Mouse (Mus musculus): ENCODE data around the gene Sh3bgrl2. TPM values are rescaled to one million over a fixed set of nuclear protein-coding genes. Genes with fewer than 3 reads are reported as not detected.

Gene Sh3bgrl2
- polyA plus RNA-seq, 1 experiment from 2014 or later: 10.5 TPM

DNA sequence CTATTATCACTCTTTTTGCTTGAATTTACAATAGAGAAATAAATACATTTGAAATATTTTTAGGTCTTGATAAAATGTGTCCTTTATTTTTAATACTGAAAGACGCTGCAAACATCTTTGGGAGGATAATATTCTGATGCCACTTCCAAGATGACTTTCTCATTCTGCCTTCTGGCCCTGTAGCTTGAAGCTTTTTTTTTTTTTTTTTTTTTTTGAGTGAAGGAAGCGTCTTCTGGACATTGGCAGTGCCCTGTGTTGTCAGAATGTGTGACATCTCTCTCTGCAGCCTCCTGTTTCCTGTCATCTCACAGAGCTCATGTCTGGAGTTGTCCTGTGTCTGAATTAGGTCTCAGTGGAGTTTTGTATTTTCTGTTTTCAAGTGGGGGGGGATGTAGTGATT, 55.0 kb downstream of the Sh3bgrl2 start:
- WGBS: 77% methylated on average over 2 of the region's 2 CpGs
- H3K27ac ChIP-seq (ENCODE audit: low read depth, low read length): no peak overlapping the region

GRCm38 (mm10) chr9:83605886-83606640, 57.9 kb downstream of the Sh3bgrl2 start:
- H3K9me3 ChIP-seq (ENCODE audit: control insufficient read depth, low read length): no peaks in the 10 kb centered on the region
- ATAC-seq (ENCODE audit: insufficient read depth, low FRiP score, low TSS enrichment): no peak
- H3K4me2 ChIP-seq (ENCODE audit: low read depth): no peak overlapping the region
- H3K36me3 ChIP-seq (ENCODE audit: control insufficient read depth, insufficient read depth, low read length): no peaks in the 10 kb centered on the region
- 0 out of 2 replicates have a peak overlapping the region, but pooled peaks have one; percentile 27 for H3K27ac ChIP-seq (ENCODE audit: low read depth, low read length)
- no peaks in the 10 kb centered on the region for H3K27me3 ChIP-seq (ENCODE audit: control insufficient read depth, insufficient read depth, low read length)
- H3K4me3 ChIP-seq (ENCODE audit: low read depth, low read length): no peak overlapping the region
- WGBS: 31% methylated on average over 8 of the region's 8 CpGs
- no peak overlapping the region for H3K9ac ChIP-seq (ENCODE audit: low read length)
- H3K4me1 ChIP-seq (ENCODE audit: control insufficient read depth, insufficient read depth, low read length): peaks cover 10% of the 10 kb centered on the region
- peak; percentile 15 for DNase-seq (ENCODE audit: low spot score)

More for the DNA sequence above, 55.0 kb downstream of the Sh3bgrl2 start:
- peaks cover 10% of the 10 kb centered on the region for H3K4me1 ChIP-seq (ENCODE audit: control insufficient read depth, insufficient read depth, low read length)
- H3K27me3 ChIP-seq (ENCODE audit: control insufficient read depth, insufficient read depth, low read length): no peaks in the 10 kb centered on the region
- H3K9ac ChIP-seq (ENCODE audit: low read length): no peak overlapping the region
- no peak overlapping the region for H3K4me3 ChIP-seq (ENCODE audit: low read depth, low read length)
- ATAC-seq (ENCODE audit: insufficient read depth, low FRiP score, low TSS enrichment): no peak
- no peak for DNase-seq (ENCODE audit: low spot score)
- H3K4me2 ChIP-seq (ENCODE audit: low read depth): no peak overlapping the region
- no peaks in the 10 kb centered on the region for H3K9me3 ChIP-seq (ENCODE audit: control insufficient read depth, low read length)
- no peaks in the 10 kb centered on the region for H3K36me3 ChIP-seq (ENCODE audit: control insufficient read depth, insufficient read depth, low read length)

GRCm38 (mm10) chr9:83608135-83608534, 60.0 kb downstream of the Sh3bgrl2 start:
- WGBS: 79% methylated on average over 1 of the region's 1 CpGs
- ATAC-seq (ENCODE audit: insufficient read depth, low FRiP score, low TSS enrichment): no peak
- H3K4me3 ChIP-seq (ENCODE audit: low read depth, low read length): no peak overlapping the region
- H3K27me3 ChIP-seq (ENCODE audit: control insufficient read depth, insufficient read depth, low read length): no peaks in the 10 kb centered on the region
- H3K9me3 ChIP-seq (ENCODE audit: control insufficient read depth, low read length): no peaks in the 10 kb centered on the region
- DNase-seq (ENCODE audit: low spot score): no peak
- no peaks in the 10 kb centered on the region for H3K36me3 ChIP-seq (ENCODE audit: control insufficient read depth, insufficient read depth, low read length)
- no peak overlapping the region for H3K27ac ChIP-seq (ENCODE audit: low read depth, low read length)
- H3K9ac ChIP-seq (ENCODE audit: low read length): no peak overlapping the region
- H3K4me2 ChIP-seq (ENCODE audit: low read depth): no peak overlapping the region
- peaks cover 10% of the 10 kb centered on the region for H3K4me1 ChIP-seq (ENCODE audit: control insufficient read depth, insufficient read depth, low read length)

- H3K27ac ChIP-seq (ENCODE audit: low read depth, low read length): no peak overlapping the region
- peak; percentile 43; the same call in 1 of the 2 replicates for ATAC-seq (ENCODE audit: insufficient read depth, low FRiP score, low TSS enrichment)
- H3K9me3 ChIP-seq (ENCODE audit: control insufficient read depth, low read length): no peaks in the 10 kb centered on the region
- no peak overlapping the region for H3K9ac ChIP-seq (ENCODE audit: low read length)
- peaks cover 10% of the 10 kb centered on the region for H3K4me1 ChIP-seq (ENCODE audit: control insufficient read depth, insufficient read depth, low read length)
- no peaks in the 10 kb centered on the region for H3K27me3 ChIP-seq (ENCODE audit: control insufficient read depth, insufficient read depth, low read length)
- WGBS: 46% methylated on average over 9 of the region's 9 CpGs
- no peak overlapping the region for H3K4me2 ChIP-seq (ENCODE audit: low read depth)
- H3K36me3 ChIP-seq (ENCODE audit: control insufficient read depth, insufficient read depth, low read length): no peaks in the 10 kb centered on the region
- peak; percentile 87 for DNase-seq (ENCODE audit: low spot score)
- no peak overlapping the region for H3K4me3 ChIP-seq (ENCODE audit: low read depth, low read length)
These were observed 61.5 kb downstream of the Sh3bgrl2 start for GRCm38 (mm10) chr9:83609422-83610297.

GRCm38 (mm10) chr9:83615912-83616585, 67.9 kb downstream of the Sh3bgrl2 start:
- H3K4me2 ChIP-seq (ENCODE audit: low read depth): no peak overlapping the region
- no peaks in the 10 kb centered on the region for H3K27me3 ChIP-seq (ENCODE audit: control insufficient read depth, insufficient read depth, low read length)
- H3K9ac ChIP-seq (ENCODE audit: low read length): no peak overlapping the region
- no peaks in the 10 kb centered on the region for H3K36me3 ChIP-seq (ENCODE audit: control insufficient read depth, insufficient read depth, low read length)
- no peak overlapping the region for H3K4me3 ChIP-seq (ENCODE audit: low read depth, low read length)
- ATAC-seq (ENCODE audit: insufficient read depth, low FRiP score, low TSS enrichment) (no peak), DNase-seq (ENCODE audit: low spot score) (no peak)
- H3K27ac ChIP-seq (ENCODE audit: low read depth, low read length): no peak overlapping the region
- H3K9me3 ChIP-seq (ENCODE audit: control insufficient read depth, low read length): no peaks in the 10 kb centered on the region
- WGBS: 49% methylated on average over 6 of the region's 6 CpGs
- H3K4me1 ChIP-seq (ENCODE audit: control insufficient read depth, insufficient read depth, low read length): no peaks in the 10 kb centered on the region

DNA sequence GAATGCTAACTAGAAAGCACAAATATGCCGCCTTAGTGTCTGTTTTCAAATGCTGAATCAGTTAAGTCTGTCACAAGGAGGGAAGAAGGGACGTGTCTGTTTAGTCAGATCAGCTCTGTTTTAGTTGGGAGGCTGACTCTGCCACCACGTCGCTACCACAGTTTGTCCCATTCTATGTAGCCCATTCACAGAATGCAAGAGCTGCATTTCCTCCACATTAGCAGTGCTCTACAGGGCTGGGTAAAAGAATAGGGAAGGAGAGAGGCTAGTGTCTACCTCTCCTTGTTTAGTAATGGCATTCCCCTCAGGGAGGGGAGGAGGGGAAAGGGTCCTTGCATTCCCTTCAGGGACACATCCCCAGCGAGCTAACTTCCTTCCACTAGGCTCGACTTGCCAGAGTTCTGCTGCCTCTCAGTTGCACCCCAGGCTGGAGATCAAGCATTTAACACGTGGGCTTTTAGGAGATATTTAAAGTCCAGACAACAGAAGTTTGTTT, 68.5 kb downstream of the Sh3bgrl2 start:
- WGBS: 45% methylated on average over 7 of the region's 7 CpGs
- H3K27ac ChIP-seq (ENCODE audit: low read depth, low read length): no peak overlapping the region
- no peak for ATAC-seq (ENCODE audit: insufficient read depth, low FRiP score, low TSS enrichment)

GRCm38 (mm10) chr9:83623455-83623854, 75.3 kb downstream of the Sh3bgrl2 start:
- no peak overlapping the region for H3K4me3 ChIP-seq (ENCODE audit: low read depth, low read length)
- no peaks in the 10 kb centered on the region for H3K27me3 ChIP-seq (ENCODE audit: control insufficient read depth, insufficient read depth, low read length)
- H3K4me1 ChIP-seq (ENCODE audit: control insufficient read depth, insufficient read depth, low read length): no peaks in the 10 kb centered on the region
- ATAC-seq (ENCODE audit: insufficient read depth, low FRiP score, low TSS enrichment): no peak
- WGBS: 73% methylated on average over 6 of the region's 6 CpGs
- no peak overlapping the region for H3K4me2 ChIP-seq (ENCODE audit: low read depth)
- DNase-seq (ENCODE audit: low spot score): no peak
- H3K9ac ChIP-seq (ENCODE audit: low read length): no peak overlapping the region
- H3K36me3 ChIP-seq (ENCODE audit: control insufficient read depth, insufficient read depth, low read length): no peaks in the 10 kb centered on the region
- no peak overlapping the region for H3K27ac ChIP-seq (ENCODE audit: low read depth, low read length)
- H3K9me3 ChIP-seq (ENCODE audit: control insufficient read depth, low read length): no peaks in the 10 kb centered on the region

More for the DNA sequence above, 68.5 kb downstream of the Sh3bgrl2 start:
- Histone ChIP-seq H3K36me3 (ENCODE audit: control insufficient read depth, insufficient read depth, low read length) (no peaks in the 10 kb centered on the region), H3K9me3 (ENCODE audit: control insufficient read depth, low read length) (no peaks in the 10 kb centered on the region), H3K4me3 (ENCODE audit: low read depth, low read length) (no peak overlapping the region), H3K4me2 (ENCODE audit: low read depth) (no peak overlapping the region), H3K4me1 (ENCODE audit: control insufficient read depth, insufficient read depth, low read length) (no peaks in the 10 kb centered on the region), H3K27me3 (ENCODE audit: control insufficient read depth, insufficient read depth, low read length) (no peaks in the 10 kb centered on the region), H3K9ac (ENCODE audit: low read length) (no peak overlapping the region)
- DNase-seq (ENCODE audit: low spot score): no peak

DNA sequence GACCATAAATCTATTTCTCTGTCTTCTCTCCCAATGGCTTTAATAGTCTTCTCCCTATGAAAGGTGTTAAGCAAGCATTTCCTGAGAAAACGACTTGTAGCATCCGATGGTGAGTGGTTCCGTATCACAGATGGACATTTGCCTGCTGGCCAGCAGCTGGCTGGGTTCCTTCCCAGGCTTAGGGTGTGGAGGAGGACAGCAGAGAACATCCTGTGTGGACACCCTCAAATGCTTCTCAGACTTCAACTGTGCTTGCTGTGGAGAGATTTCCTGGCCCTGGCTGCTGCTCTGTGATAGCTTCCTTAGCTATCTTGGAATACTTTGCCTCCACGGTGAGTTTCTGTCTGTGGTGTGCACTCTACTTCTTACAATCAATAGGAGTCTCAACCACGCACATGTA, 76.1 kb downstream of the Sh3bgrl2 start:
- Histone ChIP-seq H3K27me3 (ENCODE audit: control insufficient read depth, insufficient read depth, low read length) (no peaks in the 10 kb centered on the region), H3K36me3 (ENCODE audit: control insufficient read depth, insufficient read depth, low read length) (no peaks in the 10 kb centered on the region), H3K4me3 (ENCODE audit: low read depth, low read length) (no peak overlapping the region), H3K27ac (ENCODE audit: low read depth, low read length) (no peak overlapping the region), H3K4me1 (ENCODE audit: control insufficient read depth, insufficient read depth, low read length) (peaks cover 5% of the 10 kb centered on the region), H3K9ac (ENCODE audit: low read length) (no peak overlapping the region), H3K9me3 (ENCODE audit: control insufficient read depth, low read length) (no peaks in the 10 kb centered on the region), H3K4me2 (ENCODE audit: low read depth) (no peak overlapping the region)
- DNase-seq (ENCODE audit: low spot score): no peak
- ATAC-seq (ENCODE audit: insufficient read depth, low FRiP score, low TSS enrichment): no peak
- 71% methylated on average over 5 of the region's 5 CpGs for WGBS
